Mouse (Mus musculus) heart, embryonic 15.5 days (tissue): ENCODE results near the gene Krtap13. TPM values are rescaled to one million over a fixed set of nuclear protein-coding genes. Genes with fewer than 3 reads are reported as not detected.
"Not testable (repeated sequence)": the region's sequence is repeated elsewhere in the genome, so short reads cannot be mapped to it uniquely, and the experiment has no call there.

Source experiments
- ATAC-seq: fragments of 200-750 bp; cut with Nextera tagmentation; replicated peaks from 2 replicates; pipeline ENCODE4 v1.8.0; 2017; ENCODE audit warnings: low read depth, moderate TSS enrichment; ENCODE audit not compliant: insufficient number of reproducible peaks, insufficient read depth, low FRiP score
- H3K27ac ChIP-seq: fragments of 300-500 bp; sonication (generic); 2 replicates; pipeline ENCODE4 v1.5.1; 2015; ENCODE audit warnings: mild to moderate bottlenecking, inconsistent platforms
- H3K27me3 ChIP-seq: fragments of 300-500 bp; sonication (generic); 2 replicates; pipeline ENCODE4 v1.6.1; 2015; ENCODE audit warnings: inconsistent platforms
- H3K36me3 ChIP-seq: fragments of 300-500 bp; sonication (generic); 2 replicates; pipeline ENCODE4 v1.6.1; 2015; ENCODE audit warnings: mild to moderate bottlenecking, inconsistent platforms
- H3K4me1 ChIP-seq: fragments of 300-500 bp; sonication (generic); replicated peaks from 2 replicates; pipeline ENCODE4 v1.6.1; 2015; ENCODE audit warnings: inconsistent platforms
- H3K4me2 ChIP-seq: fragments of 300-500 bp; sonication (generic); 2 replicates; pipeline ENCODE4 v1.6.1; 2015; ENCODE audit warnings: inconsistent platforms, mild to moderate bottlenecking, moderate library complexity
- H3K4me3 ChIP-seq: fragments of 300-500 bp; sonication (generic); 2 replicates; pipeline ENCODE4 v1.5.1; 2015; ENCODE audit warnings: mild to moderate bottlenecking, inconsistent platforms
- H3K9ac ChIP-seq: fragments of 300-500 bp; sonication (generic); 2 replicates; pipeline ENCODE4 v1.6.1; 2015; ENCODE audit warnings: mild to moderate bottlenecking, inconsistent platforms
- H3K9me3 ChIP-seq: fragments of 300-500 bp; sonication (generic); replicated peaks from 2 replicates; pipeline ENCODE4 v1.6.1; 2016; ENCODE audit warnings: inconsistent platforms
- WGBS: fragments of 180-500 bp; shearing (Covaris S2); methylation state at CpG from one replicate; pipeline ENCODE4 v1.1.7; 2015; ENCODE audit warnings: mixed read lengths; 5-methylcytosine and 5-hydroxymethylcytosine counted together
- polyA plus RNA-seq: library from polyadenylated mRNA; unstranded; fragments of >200 nt; fragmentation: Nextera tagmentation; extraction: Ambion mirVana; gene quantifications from 2 replicates; pipeline ENCODE4 v1.2.1, GENCODE M21; 2015

Gene Krtap13
- polyA plus RNA-seq = not detected in 2 replicates

DNA sequence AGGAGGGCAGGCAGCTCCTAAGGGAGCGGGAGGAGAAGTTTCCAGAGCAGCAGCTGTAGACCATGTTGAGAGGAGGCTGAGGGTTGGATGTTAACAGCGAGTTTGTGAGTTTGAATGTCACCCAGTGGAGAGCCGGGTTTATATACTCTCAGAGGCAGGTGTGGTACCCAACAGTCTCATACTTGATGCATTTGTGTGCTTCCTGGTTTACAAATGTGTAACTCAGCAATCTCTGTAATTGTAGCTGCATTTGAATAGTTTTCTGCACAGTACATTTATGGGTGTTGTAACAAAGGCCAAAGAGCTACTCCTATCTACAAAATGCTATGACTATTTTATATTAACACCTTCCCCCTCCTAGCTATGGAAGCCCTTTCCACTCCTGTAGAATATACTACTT is at the start of gene Krtap13:
TSS of gene Krtap13 (minus strand) at position 101 of the 400 bp plus-strand sequence.
- H3K27ac ChIP-seq, H3K4me3 ChIP-seq, H3K4me2 ChIP-seq, H3K9ac ChIP-seq, H3K9me3 ChIP-seq, H3K27me3 ChIP-seq, H3K36me3 ChIP-seq, ATAC-seq, H3K4me1 ChIP-seq: not testable (repeated sequence)
- WGBS = 81% methylated on average over 3 of the region's 3 CpGs

DNA sequence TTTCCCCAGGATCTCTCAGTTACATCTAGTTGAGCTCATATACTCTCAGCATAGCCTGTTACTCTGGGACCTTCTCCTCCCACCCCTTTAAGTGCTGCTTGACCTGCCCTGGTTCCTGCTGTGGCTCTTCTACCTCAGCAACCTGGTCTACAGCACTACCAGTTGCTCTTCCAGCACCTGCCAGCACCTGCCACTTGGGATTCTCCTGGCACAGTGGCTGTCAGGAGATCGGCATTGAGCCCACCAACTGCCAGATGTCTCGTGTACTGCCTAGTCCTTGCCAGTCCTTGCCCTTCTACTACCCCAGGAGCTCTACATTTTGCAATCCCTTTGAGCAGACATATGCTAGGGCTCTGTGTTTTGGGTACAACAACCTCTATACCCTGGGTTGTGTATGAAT is 35.4 kb upstream of the Krtap13 start:
- ATAC-seq = no peak
- Histone ChIP-seq H3K9me3 (no peaks in the 10 kb centered on the region), H3K27ac (no peak overlapping the region), H3K27me3 (no peaks in the 10 kb centered on the region), H3K4me2 (no peak overlapping the region), H3K36me3 (no peaks in the 10 kb centered on the region), H3K4me3 (no peak overlapping the region), H3K4me1 (no peaks in the 10 kb centered on the region), H3K9ac (no peak overlapping the region)
- 78% methylated on average over 2 of the region's 2 CpGs for WGBS

DNA sequence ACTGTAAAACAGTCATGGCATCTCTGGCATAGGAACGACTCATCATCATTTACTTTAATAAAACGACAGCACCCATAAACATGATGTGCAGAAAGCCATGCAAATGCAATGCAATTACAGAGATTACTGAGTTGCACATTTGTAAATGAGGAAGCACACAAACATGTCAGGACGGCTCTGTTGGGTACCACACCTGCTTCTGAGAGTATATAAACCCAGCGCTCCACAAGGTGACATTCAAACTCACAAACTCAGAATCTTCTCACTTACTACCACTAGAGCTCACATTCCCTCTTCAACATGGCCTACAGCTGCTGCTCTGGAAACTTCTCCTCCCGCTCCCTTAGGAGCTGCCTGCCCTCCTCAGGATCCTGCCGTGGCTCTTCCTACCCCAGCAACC is 26.2 kb upstream of the Krtap13 start, which contains the start of gene Gm5965:
TSS of gene Gm5965 (plus strand) at position 301 of the 400 bp plus-strand sequence.
- no peaks in the 10 kb centered on the region; the same call in 1 of the 2 replicates for H3K9me3 ChIP-seq
- WGBS = 77% methylated on average over 6 of the region's 6 CpGs
- no peak within 1 kb of the TSS for H3K4me2 ChIP-seq
- H3K27ac ChIP-seq = no peak within 1 kb of the TSS
- H3K4me1 ChIP-seq = no peaks in the 10 kb centered on the region
- no peak within 1 kb of the TSS for H3K9ac ChIP-seq
- no peak within 1 kb of the TSS for H3K4me3 ChIP-seq
- no peaks in the 10 kb centered on the region for H3K36me3 ChIP-seq
- no peaks in the 10 kb centered on the region for H3K27me3 ChIP-seq
- ATAC-seq = no peak

DNA sequence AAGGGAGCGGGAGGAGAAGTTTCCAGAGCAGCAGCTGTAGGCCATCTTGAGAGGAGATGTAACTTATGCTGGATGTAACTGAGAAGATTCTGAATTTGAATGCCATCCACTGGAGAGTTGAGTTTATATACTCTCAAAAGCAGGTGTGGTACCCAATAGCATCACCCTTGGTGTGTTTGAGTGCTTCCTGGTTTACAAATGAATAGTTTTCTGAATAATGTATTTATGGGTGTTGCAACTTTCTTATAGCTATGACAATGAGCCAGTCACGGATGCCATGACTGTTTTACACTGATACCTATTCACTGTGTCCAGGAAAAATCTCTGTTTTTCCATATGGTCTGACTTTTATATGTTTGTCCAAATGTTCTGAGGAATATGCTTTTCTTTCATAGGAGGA is 22.7 kb upstream of the Krtap13 start, which contains the start of gene 2310057N15Rik:
TSS of gene 2310057N15Rik (minus strand) at position 101 of the 400 bp plus-strand sequence.
- H3K4me1 ChIP-seq = no peaks in the 10 kb centered on the region
- 77% methylated on average over 2 of the region's 2 CpGs for WGBS
- no peak for ATAC-seq

DNA sequence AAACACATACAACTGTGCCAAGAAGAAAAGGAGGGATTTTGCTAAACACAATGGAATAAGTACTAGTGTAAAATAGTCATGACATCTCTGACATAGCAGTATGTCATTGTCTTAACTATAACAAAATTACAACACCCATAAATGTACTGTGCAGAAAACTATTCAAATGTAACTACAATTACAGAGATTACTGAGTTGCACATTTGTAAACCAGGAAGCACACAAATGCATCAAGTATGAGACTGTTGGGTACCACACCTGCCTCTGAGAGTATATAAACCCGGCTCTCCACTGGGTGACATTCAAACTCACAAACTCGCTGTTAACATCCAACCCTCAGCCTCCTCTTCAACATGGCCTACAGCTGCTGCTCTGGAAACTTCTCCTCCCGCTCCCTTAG is 7.1 kb upstream of the Krtap13 start, which contains the start of gene 2310034C09Rik:
TSS of gene 2310034C09Rik (plus strand) at position 301 of the 400 bp plus-strand sequence.
- ATAC-seq, H3K27ac ChIP-seq, H3K4me2 ChIP-seq, H3K4me1 ChIP-seq, H3K36me3 ChIP-seq, H3K27me3 ChIP-seq, H3K9ac ChIP-seq, H3K9me3 ChIP-seq, H3K4me3 ChIP-seq: not testable (repeated sequence)
- 75% methylated on average over 3 of the region's 3 CpGs for WGBS

More for the DNA sequence above, 22.7 kb upstream of the Krtap13 start, which contains the start of gene 2310057N15Rik:
- H3K27ac ChIP-seq = no peak within 1 kb of the TSS
- H3K4me3 ChIP-seq = no peak within 1 kb of the TSS
- no peaks in the 10 kb centered on the region for H3K27me3 ChIP-seq
- no peaks in the 10 kb centered on the region; the same call in 1 of the 2 replicates for H3K9me3 ChIP-seq
- H3K36me3 ChIP-seq = no peaks in the 10 kb centered on the region
- no peak within 1 kb of the TSS for H3K9ac ChIP-seq
- no peak within 1 kb of the TSS for H3K4me2 ChIP-seq

DNA sequence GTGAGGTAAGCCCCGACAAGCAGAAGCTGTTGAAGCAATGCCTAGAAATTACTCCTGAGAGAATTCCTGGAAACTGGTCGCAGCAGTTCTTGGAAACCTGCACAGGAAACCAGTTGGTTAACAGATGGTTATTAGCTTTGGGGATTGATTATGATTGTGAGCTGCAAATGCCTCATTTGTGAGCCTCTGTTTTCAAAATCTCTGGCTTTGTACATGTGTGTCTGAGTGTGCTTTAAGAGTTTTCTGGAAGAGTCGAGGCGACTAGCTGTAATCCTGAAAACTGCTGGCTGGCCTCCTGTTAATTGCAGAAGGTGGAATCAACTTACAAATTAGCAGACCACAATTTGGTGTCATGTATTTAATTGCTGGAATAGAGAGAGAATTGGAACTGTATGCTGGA is 3.5 kb downstream of the Krtap13 start:
- Histone ChIP-seq H3K36me3 (no peaks in the 10 kb centered on the region), H3K4me2 (no peak overlapping the region), H3K9me3 (no peaks in the 10 kb centered on the region), H3K27me3 (no peaks in the 10 kb centered on the region), H3K4me1 (no peaks in the 10 kb centered on the region), H3K9ac (no peak overlapping the region), H3K4me3 (no peak overlapping the region), H3K27ac (no peak overlapping the region)
- no peak for ATAC-seq
- 64% methylated on average over 4 of the region's 4 CpGs for WGBS

DNA sequence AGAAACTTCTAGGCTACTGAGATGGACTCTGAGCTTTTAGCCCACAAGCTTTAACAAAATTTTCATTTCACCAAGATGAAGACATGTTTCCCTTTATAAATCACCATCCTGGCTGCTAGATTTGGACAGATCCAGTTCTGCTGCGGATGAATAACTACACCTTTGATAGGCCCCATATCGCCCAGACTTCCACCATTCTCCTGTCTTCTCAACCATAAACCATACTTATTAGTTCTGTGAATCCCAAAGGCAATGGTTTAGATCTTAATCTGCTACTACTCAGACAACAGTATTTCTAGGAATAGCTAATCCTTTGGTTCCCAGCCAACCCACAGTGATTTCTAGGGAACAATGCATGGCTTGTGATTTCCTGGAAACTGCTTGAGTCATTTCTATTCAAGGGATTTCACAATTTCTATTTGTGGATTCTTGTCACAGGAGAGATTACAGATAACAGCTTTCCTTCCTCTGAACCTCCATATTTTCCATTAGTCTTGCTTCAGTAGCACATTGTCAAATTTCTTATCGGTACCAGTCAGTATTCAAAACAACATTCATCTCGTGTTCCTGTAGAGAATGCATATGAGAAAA is 6.6 kb downstream of the Krtap13 start:
- no peak for ATAC-seq
- 72% methylated on average over 4 of the region's 4 CpGs for WGBS
- Histone ChIP-seq H3K27ac (no peak overlapping the region), H3K9ac (no peak overlapping the region), H3K36me3 (no peaks in the 10 kb centered on the region), H3K4me2 (no peak overlapping the region), H3K27me3 (no peaks in the 10 kb centered on the region), H3K4me3 (no peak overlapping the region), H3K4me1 (no peaks in the 10 kb centered on the region), H3K9me3 (no peaks in the 10 kb centered on the region)

DNA sequence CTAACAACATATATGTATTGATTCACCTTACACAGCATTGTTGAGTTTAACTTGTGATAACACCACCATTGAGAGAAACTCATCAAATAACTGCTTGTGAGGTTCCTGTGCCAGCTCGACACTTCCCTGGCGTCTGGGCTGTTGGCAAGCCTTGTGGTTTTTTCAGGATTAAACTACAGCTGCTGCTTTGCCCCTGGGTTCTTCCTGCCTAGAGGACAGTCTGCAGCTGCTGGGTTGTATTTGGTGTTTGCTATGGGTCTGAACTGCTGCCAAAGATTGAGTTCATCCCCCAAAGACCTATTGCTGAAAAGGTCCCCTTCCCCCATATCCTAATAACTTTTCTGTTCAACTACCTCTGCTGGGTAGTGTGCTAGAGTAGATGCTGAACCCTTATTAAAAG is 16.0 kb downstream of the Krtap13 start:
- Histone ChIP-seq H3K4me2 (no peak overlapping the region), H3K27me3 (no peaks in the 10 kb centered on the region), H3K36me3 (no peaks in the 10 kb centered on the region), H3K4me1 (no peaks in the 10 kb centered on the region), H3K9me3 (no peaks in the 10 kb centered on the region), H3K27ac (no peak overlapping the region), H3K9ac (no peak overlapping the region), H3K4me3 (no peak overlapping the region)
- 46% methylated on average over 2 of the region's 2 CpGs for WGBS
- no peak for ATAC-seq

DNA sequence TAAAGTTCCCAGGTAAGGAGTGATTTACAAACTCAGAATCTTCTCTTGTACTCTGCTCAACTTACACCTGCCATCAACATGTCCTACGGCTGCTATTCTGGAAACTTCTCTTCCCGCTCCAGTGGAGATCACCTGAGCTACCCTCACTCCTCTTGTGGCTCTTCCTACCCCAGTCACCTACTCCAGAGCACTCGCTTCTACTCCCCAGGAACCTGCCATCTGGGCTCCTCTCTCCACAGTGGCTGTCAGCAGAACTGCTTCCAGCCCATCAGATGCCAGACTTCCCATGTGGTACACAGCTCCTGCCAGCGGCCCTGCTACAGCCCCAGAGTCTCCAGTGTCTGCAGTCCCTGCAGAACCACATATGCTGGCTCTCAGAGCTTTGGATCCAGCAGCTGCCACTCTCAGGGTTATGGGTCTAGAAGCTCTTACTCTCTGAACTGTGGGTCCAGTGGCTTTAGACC is 22.6 kb downstream of the Krtap13 start, which contains the start of gene Krtap13-1:
TSS of gene Krtap13-1 (plus strand) at position 51 of the 464 bp plus-strand sequence.
- H3K9ac ChIP-seq = no peak within 1 kb of the TSS
- no peak; the same call in 1 of the 2 replicates for ATAC-seq
- WGBS = 69% methylated on average over 4 of the region's 4 CpGs
- no peaks in the 10 kb centered on the region for H3K9me3 ChIP-seq
- H3K27me3 ChIP-seq = no peaks in the 10 kb centered on the region
- no peaks in the 10 kb centered on the region for H3K4me1 ChIP-seq
- no peak within 1 kb of the TSS for H3K27ac ChIP-seq
- H3K4me3 ChIP-seq = no peak within 1 kb of the TSS
- no peak within 1 kb of the TSS for H3K4me2 ChIP-seq
- no peaks in the 10 kb centered on the region for H3K36me3 ChIP-seq

DNA sequence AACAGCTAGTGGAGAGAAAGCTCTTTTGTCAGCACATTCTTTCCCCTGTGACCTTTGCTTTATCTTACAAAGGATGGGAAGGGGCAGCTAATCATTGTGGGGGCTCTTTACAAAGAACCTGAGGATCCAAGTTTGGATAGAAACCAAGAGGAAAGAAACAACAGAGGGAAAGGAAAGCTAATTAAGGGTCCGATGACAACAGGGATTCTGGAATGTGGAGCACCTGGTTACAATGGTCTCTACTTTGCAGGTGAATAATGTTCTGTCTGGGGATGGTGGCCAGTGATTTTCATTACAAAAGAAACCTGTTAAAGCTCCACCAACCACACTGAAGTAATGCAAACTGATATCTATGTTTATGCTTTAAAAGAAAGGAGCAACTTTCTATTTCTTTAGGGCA is 31.4 kb downstream of the Krtap13 start:
- H3K4me1 ChIP-seq = no peaks in the 10 kb centered on the region
- no peak overlapping the region for H3K9ac ChIP-seq
- H3K4me3 ChIP-seq = no peak overlapping the region
- no peak overlapping the region for H3K4me2 ChIP-seq
- H3K27ac ChIP-seq = no peak overlapping the region
- ATAC-seq = no peak
- no peaks in the 10 kb centered on the region for H3K27me3 ChIP-seq
- H3K36me3 ChIP-seq = no peaks in the 10 kb centered on the region
- no peaks in the 10 kb centered on the region for H3K9me3 ChIP-seq
- whole genome bisulfite sequencing = 50% methylated on average over 1 of the region's 1 CpGs

DNA sequence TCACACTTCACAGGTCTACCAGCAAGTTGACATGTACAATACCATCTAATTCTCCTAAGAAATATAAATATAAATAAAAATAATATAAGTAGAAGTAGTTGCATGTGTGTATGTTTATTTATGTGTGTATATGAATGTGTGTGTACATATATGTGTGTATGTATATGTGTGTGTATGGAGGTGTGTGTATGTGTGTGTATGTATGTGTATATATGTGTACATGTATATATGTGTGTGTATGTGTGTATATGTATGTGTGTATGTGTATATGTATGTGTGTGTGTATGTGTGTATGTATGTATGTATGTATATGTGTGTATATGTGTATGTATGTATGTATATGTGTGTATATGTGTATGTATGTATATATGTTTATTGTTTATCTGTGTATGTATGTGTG is 34.9 kb downstream of the Krtap13 start:
- Histone ChIP-seq H3K9me3 (no peaks in the 10 kb centered on the region), H3K4me1 (no peaks in the 10 kb centered on the region), H3K4me2 (no peak overlapping the region), H3K27me3 (no peaks in the 10 kb centered on the region), H3K36me3 (no peaks in the 10 kb centered on the region), H3K4me3 (no peak overlapping the region), H3K9ac (no peak overlapping the region), H3K27ac (no peak overlapping the region)
- ATAC-seq = no peak

DNA sequence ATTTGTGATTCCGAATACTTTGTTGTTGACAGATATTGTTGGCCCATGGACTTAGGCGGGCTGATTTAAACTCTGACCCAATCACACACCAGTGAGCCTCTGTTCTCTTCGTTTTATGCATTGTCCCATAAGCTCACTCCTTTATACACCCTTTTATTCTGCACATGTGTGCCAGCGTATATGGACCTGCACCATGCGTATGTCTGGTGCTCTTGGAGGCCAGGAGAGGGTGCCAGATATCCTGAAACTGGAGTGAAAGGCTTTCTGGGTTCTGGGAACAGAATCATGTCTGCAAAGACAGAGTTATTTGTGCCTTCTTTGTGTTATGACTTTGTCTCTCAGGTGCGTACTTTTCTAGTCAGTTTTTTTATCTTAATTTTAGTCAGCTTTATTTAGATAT is 40.2 kb downstream of the Krtap13 start:
- no peak overlapping the region for H3K4me3 ChIP-seq
- no peak for ATAC-seq
- H3K36me3 ChIP-seq = no peaks in the 10 kb centered on the region
- no peak overlapping the region for H3K4me2 ChIP-seq
- no peaks in the 10 kb centered on the region for H3K4me1 ChIP-seq
- H3K9ac ChIP-seq = no peak overlapping the region
- no peak overlapping the region for H3K27ac ChIP-seq
- 72% methylated on average over 6 of the region's 6 CpGs for WGBS
- H3K9me3 ChIP-seq = no peaks in the 10 kb centered on the region
- no peaks in the 10 kb centered on the region for H3K27me3 ChIP-seq
